Mouse (Mus musculus): Measurements from ENCODE around the gene Fntb. TPM values are rescaled to one million over a fixed set of nuclear protein-coding genes. Genes with fewer than 3 reads are reported as not detected.
A peak's percentile ranks its signal among the peaks of the same experiment; 100 is the strongest.

Gene Fntb
- total and polyA plus RNA-seq, 3 experiments: 11.7 to 28.5 TPM; not detected in 1

- Histone ChIP-seq H3K4me3 (ENCODE audit: control insufficient read depth in 1 of 2, insufficient read depth in 1 of 2, low read depth in 2 of 2, low read length in 2 of 2) (no peak overlapping the region), H3K27ac (ENCODE audit: control insufficient read depth, low read depth, low read length) (no peak overlapping the region), H3K79me2 (ENCODE audit: control insufficient read depth, insufficient read depth, low read length, poor library complexity) (no peaks in the 10 kb centered on the region), H3K9me3 (replicated peaks; ENCODE audit: insufficient read depth, low read length) (no peaks in the 10 kb centered on the region), H3K4me1 (ENCODE audit: control insufficient read depth in 1 of 2, insufficient read depth in 2 of 2, low read length in 2 of 2) (no peaks in the 10 kb centered on the region), H3K27me3 (ENCODE audit: control insufficient read depth in 1 of 2, insufficient read depth in 2 of 2, low read length in 2 of 2) (no peaks in the 10 kb centered on the region), H3K36me3 (ENCODE audit: control insufficient read depth in 1 of 2, insufficient read depth in 2 of 2, low read length in 2 of 2) (no peaks in the 10 kb centered on the region), H3K9ac (ENCODE audit: control insufficient read depth, low read depth, low read length, poor library complexity, severe bottlenecking) (no peak overlapping the region)
- no peak for TF ChIP-seq ZNF384 (IDR thresholded peaks at IDR 0.05; ENCODE audit: low read depth, low read length)
- TF ChIP-seq CTCF (IDR thresholded peaks at IDR 0.05 in 2 of 3, conservative IDR thresholded peaks at IDR 0.05 in 1 of 3; ENCODE audit: control insufficient read depth in 1 of 3, insufficient read depth in 1 of 3, low read depth in 2 of 3, low read length in 3 of 3, poor library complexity in 1 of 3, severe bottlenecking in 1 of 3): peak; percentile 71 to 94 (median 92)
- peak; percentile 93 for TF ChIP-seq SMC3 (IDR thresholded peaks at IDR 0.05; ENCODE audit: low read depth, low read length)
- peak; percentile 92 for TF ChIP-seq RAD21 (IDR thresholded peaks at IDR 0.05; ENCODE audit: low read depth, low read length)
- TF ChIP-seq RCOR1 (IDR thresholded peaks at IDR 0.05; ENCODE audit: low read depth, low read length): no peak
- no peak for TF ChIP-seq CHD1 (IDR thresholded peaks at IDR 0.05; ENCODE audit: low read depth, low read length)
- TF ChIP-seq NRF1 (IDR thresholded peaks at IDR 0.05; ENCODE audit: insufficient read depth, low read depth, low read length, poor library complexity, severe bottlenecking): no peak
- peak; percentile 30; the same call in 1 of the 2 replicates for TF ChIP-seq MAX (IDR thresholded peaks at IDR 0.05; ENCODE audit: low read length)
- no peak for TF ChIP-seq GATA1 (IDR thresholded peaks at IDR 0.05; ENCODE audit: low read depth, low read length)
- no peak for TF ChIP-seq TCF12 (IDR thresholded peaks at IDR 0.05; ENCODE audit: low read depth, low read length)
- no peak for TF ChIP-seq MXI1 (IDR thresholded peaks at IDR 0.05; ENCODE audit: low read depth, low read length)
- no peak for TF ChIP-seq MYB (IDR thresholded peaks at IDR 0.05; ENCODE audit: low read depth, low read length)
- no peak for TF ChIP-seq E2F4 (IDR thresholded peaks at IDR 0.05; ENCODE audit: borderline replicate concordance, low read depth, low read length)
- TF ChIP-seq ZC3H11A (IDR thresholded peaks at IDR 0.05; ENCODE audit: low read depth, low read length): peak; percentile 84
- no peak for TF ChIP-seq MAFK (IDR thresholded peaks at IDR 0.05; ENCODE audit: borderline replicate concordance, low read depth, low read length)
- TF ChIP-seq TBP (IDR thresholded peaks at IDR 0.05; ENCODE audit: low read depth, low read length): no peak
- no peak for TF ChIP-seq USF2 (IDR thresholded peaks at IDR 0.05; ENCODE audit: borderline replicate concordance in 1 of 2, insufficient read depth in 1 of 2, low read depth in 1 of 2, low read length in 2 of 2)
- TF ChIP-seq EP300 (IDR thresholded peaks at IDR 0.05; ENCODE audit: low read depth in 1 of 2, low read length in 2 of 2): no peak
- no peak for TF ChIP-seq KAT2A (conservative IDR thresholded peaks at IDR 0.05; ENCODE audit: low read depth, low read length)
- no peak for TF ChIP-seq HCFC1 (IDR thresholded peaks at IDR 0.05; ENCODE audit: low read depth, low read length)
- no peak for TF ChIP-seq MEF2A (IDR thresholded peaks at IDR 0.05; ENCODE audit: extremely low read depth, insufficient replicate concordance, low read depth, low read length, poor library complexity, severe bottlenecking)
- TF ChIP-seq TAL1 (IDR thresholded peaks at IDR 0.05; ENCODE audit: low read length): no peak
- TF ChIP-seq CHD2 (IDR thresholded peaks at IDR 0.05; ENCODE audit: low read length): no peak
- no peak for TF ChIP-seq JUND (IDR thresholded peaks at IDR 0.05; ENCODE audit: low read depth, low read length)
- TF ChIP-seq UBTF (IDR thresholded peaks at IDR 0.05; ENCODE audit: borderline replicate concordance, insufficient read depth, low read depth, low read length): no peak
- peak; percentile 65; the same call in 1 of the 2 replicates for TF ChIP-seq MYC (IDR thresholded peaks at IDR 0.05; ENCODE audit: low read depth, low read length)
- peak; percentile 71 for DNase-seq (ENCODE audit: low read depth, low spot score)
Measured at GRCm38 (mm10) chr12:76803700-76804252, 38.4 kb downstream of the Fntb start.
